Mouse (Mus musculus) monocyte, adult 2 months (primary cell): ENCODE results near the gene Itgb1bp2.
"Not testable (repeated sequence)": the region's sequence is repeated elsewhere in the genome, so short reads cannot be mapped to it uniquely, and the experiment has no call there.

Experiments used
- DNase-seq, 2 experiments: peaks; one replicate each; pipeline ENCODE4 v3.0.0; 2022; ENCODE audit warnings: low spot score in 2 of 2, low read depth in 1 of 2

The Itgb1bp2 gene

DNA sequence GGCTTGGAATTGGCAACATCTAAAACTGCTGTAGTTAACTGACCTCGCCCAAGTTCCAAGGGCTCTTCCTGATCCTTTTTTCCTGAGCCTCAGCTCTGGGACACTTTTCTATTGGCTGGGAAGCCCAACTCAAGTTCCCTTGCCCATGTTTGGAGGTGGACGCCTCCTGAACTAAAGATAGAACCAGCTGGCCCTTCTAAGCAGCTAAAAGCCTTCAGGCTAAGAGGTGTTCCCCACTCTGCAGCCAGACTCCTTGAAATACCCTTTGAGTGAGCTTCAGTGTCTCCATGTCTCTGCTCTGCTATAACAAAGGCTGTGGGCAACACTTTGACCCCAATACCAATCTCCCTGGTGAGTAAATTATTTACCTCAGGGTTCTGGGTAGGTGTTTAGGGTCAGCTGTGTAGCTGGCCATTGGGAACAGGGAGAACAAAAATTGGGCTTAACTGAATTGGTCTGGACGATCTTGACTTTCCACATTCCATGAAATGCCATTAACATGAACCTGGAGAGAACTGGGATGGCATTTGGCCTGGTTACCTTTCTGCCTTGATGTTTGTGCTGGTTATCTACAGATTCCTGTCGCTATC is at the start of gene Itgb1bp2:
Gene Itgb1bp2 (plus strand): TSS at position 203 of the 590 bp plus-strand sequence.
- no peak for DNase-seq

DNA sequence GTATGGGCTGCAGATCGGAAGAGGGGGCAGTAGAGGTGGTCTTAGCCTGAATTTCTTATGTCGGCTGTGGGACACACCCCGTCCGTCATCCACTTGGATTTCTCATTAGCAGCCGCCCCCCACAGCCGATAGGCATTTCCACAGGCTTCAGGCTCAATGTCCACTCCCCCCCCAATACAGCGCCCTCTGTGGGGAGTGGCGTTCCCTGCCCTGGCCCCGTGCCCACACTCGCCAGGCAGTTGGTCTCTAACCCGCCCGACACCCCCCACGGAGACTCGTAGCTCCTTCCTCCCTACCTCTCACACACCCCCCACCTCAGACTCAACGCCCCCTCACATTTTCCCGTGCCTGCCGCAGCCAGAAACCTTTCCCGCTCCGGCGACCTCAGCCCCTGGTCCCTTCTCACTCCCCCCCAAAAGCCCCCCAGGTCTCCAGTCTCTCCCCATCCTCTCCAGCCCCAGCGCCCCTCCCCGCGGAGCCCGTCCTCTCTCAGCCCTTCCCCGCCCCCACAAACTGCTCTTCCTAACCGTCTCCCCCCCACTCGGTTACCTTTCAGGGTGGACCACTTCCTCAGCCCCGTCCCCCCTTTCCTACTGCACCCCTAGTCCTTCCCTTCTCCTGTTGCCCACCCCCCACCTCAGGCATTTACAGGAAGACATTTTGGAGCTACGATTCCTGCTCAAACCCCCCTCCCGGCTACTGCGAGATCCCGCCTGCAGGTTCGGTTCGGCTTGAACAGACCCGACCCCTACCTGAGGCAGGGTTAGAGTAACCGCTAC is 29.8 kb upstream of the Itgb1bp2 start:
- no peak for DNase-seq

DNA sequence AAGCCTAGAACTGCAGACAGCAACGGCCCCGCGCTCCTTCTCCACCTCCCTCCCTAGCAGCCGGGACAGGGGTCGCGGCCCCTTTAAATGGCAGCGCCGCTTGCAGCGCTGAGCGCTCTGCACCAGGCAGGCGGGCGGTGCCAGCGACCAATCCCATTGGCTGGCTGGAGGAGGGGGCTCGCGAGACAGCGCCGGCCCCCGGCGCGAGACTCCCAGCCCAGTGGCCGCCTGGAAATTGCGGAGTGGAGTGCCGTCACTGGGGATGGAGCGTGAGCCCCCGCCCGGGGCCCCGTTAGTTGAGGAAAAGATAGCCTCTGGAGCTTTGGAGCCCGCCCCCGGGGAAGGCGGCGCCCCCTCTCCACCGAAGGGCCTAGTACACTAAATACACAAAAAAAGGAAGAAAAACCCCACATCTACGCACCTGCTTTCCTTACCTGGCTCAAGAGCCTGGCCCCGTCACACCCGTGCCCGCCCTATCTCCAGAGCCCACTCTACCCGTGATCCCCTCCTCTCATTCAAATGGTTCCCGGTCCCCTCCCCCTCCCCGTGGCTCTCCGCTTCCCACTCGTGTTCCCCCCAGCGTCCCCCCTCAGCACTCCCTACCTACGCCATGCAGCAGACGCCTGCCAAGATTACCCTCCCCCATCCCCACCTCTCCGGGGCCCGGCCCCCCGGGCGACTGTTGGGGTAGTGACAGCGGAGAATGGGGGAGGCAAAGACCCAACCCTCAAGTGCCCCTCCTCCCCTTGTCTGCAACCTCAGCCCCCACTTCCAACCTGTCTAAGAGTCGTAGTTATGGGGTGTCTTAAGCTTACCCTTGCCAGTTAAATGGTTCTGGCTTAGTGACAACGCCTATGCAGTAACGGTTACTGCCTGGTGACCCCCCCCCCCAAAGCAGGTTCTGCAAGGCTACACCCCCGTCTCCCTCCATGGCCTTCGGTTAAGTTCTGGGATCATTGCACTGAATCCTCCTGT is 28.9 kb upstream of the Itgb1bp2 start:
- DNase-seq: peak; percentile 33 to 48

DNA sequence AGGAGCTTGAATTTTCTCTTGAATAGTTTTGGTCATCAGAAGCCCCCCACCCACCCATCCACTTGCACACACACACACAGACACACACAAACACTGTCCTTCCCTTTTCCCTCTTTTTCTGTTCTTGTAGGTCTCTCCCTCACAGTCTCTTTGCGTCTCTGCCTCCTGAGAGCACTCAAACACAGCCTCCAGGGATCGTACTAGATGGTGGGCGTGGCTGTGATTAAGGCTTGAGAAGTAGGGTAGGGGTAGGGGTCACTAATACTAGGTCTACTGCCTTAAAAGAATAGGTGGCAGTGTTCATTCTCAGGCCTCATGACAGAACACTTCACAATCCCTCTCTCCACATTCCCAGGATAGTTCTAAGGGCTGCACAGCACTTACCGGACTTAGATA is 28.2 kb upstream of the Itgb1bp2 start, which contains the start of gene Zmym3:
Gene Zmym3 (minus strand): TSS at position 150 of the 396 bp plus-strand sequence.
- DNase-seq: no peak

DNA sequence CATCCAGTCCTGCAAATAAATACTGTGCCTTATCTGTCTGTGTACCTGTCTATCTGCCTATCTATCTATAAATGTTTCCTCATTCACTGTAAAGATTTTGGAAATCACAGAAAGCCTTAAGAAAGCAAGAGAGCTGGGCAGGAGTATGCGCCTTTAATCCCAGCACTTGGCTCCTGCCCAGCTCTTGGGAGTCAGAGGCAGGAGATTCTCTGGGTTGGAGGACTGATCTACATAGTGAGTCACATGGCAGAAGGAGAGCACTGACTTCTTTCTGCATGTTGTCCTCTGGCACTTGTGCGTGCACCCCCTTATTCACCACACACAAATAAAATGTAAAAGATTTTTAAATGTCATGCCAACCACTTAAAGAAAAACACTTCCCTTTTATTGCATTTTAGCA is 25.4 kb upstream of the Itgb1bp2 start:
- no peak for DNase-seq

DNA sequence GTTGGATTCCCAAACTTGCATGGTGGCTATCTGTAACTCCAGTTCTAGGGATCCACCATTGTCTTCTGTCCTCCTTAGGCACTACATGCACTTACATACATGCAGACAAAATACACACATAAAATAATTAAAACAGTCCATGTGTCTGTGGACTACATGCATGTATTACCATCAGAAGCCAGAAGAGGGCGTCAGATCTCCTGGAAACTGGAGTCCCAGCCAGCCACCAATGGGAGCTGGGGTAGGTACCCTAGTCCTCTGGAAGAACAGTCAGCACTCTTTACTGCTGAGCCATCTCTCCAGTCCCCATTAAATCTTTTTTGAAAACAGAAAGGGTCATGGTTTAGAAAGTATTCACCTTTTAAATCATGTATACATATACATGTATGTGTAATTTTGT is 21.1 kb upstream of the Itgb1bp2 start:
- DNase-seq: no peak

DNA sequence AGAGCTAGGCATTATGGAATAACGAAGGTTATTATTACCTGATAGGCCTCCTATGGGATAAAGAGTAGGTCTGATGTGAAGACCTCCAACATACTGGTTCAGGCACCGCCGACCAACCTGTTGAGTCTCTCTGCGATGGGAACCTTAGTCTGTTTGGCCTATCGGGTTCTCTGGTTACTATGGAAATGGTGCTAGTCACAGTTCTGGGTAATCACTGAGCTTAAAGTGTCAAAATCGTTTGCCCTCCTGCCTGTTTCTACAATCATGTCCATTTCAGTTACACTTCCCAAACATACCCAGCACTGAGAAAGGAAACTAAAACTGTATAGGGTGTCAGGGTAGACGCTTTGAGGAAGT is 20.1 kb upstream of the Itgb1bp2 start:
- DNase-seq: no peak

DNA sequence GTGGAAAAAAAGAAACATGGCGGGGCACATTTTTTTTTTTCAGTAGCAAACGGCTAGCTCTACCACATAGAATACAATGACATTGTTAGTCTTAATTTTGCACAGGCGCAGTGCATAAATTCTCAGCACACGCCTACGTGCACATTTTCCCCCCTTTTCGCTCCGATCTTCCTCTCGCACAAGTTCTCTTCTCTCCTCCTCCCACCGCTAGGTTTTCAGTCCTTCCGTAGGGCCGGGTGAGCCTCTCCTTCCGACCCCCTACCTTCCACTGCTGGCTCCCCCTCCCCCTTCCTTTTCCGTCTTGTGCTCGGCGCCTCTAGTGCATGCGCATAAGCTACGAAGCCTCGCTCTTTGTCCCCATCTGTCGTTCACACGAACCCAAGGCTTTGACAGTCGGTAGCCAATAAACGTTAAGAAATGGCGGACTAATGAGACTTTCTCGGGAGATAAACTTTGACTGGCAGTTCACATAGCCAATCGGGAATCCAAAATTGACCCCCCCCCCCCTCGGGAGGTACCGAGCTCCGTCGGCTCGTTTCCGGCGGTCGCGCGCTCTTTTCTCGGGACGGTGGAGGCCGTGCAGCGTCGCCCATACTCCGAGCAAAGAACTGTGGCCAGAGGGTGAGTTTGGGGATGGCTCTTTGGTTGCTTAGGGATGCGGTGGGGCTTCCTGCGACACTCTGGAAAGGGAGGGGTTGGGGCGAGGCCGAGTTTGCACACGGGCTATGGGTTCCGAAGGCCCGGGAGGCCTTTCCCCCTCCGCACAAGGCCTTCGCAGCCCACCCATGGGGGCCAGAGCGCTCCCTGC is 19.5 kb upstream of the Itgb1bp2 start, which contains the start of gene Nono:
Gene Nono (plus strand): TSS at position 177 of the 808 bp plus-strand sequence.
- peak; percentile 35 to 59 for DNase-seq

DNA sequence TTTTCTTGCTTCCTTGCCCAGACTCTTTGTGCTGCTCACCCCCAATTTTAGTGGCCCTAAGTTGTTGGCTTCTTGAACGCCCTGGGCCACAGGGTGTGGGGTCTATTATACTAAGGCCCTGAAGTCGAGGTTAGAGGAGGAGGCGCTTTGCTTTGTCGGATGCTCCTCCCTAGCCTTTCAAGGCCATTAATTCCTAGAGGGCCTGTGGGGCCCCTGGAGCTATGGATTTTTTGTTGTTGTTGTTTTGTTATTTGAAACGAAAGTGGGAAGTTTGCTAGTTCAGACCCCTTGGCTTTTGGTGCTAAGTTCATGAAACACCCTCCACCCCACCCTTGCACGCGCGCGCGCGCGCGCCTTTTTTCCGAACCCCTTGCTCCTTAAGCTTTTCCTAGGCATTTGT is 18.9 kb upstream of the Itgb1bp2 start:
- no peak for DNase-seq

DNA sequence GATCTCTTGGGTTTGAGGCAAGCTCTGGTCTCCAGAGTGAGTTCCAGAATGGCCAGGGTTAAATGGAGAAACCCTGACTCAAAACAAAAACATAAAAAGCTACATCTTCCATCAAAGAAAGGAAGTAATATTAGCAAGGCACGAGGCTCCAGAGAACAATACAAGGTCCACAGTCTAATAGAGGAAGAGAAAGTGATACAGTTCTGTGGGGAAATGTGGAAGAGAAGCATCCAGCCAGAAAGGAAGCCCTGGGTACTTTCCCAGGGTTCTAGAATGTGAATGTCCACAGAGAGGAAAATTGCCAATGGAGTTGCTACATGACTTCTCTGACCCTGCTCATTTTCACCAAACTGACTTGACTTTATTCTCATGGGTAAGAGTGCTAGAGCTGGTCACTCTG is 2.3 kb downstream of the Itgb1bp2 start:
- DNase-seq: no peak

DNA sequence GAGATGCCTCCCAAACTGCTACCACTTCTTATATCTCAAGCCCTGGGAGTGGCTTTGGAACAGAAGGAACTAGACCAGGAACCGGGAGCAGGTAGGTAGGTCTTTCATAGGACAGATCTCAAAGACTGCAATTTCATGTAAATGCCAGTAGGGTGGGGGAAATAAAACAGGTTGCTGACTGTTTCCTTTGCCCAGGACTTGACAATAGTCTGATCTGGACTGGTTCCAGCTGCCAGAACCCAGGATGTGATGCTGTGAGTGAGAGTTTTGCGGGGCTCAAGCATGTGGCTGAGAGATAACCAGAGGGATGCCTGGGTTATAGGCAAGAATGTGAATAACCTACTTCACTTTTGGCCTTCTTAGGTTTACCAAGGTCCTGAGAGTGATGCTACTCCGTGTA is 2.7 kb downstream of the Itgb1bp2 start:
- DNase-seq: no peak

DNA sequence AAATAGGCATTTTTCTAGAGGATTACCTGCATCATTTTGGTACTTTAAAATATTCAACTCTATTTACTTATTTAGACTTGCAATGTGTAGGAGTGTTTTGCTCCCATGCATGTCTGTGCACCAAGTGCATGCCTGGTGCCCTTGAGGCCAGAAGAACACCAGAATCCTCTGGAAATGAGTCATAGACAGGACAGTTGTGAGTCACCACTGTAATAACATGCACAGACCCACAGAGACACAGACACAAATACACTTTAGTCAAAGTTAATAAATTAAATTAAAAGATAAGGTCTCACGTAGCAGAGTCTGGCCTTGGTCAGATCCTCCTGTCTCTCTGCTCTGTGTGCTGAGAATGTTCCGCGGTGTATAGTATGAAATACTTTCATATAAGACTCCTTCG is 23.3 kb downstream of the Itgb1bp2 start:
- DNase-seq: no peak

DNA sequence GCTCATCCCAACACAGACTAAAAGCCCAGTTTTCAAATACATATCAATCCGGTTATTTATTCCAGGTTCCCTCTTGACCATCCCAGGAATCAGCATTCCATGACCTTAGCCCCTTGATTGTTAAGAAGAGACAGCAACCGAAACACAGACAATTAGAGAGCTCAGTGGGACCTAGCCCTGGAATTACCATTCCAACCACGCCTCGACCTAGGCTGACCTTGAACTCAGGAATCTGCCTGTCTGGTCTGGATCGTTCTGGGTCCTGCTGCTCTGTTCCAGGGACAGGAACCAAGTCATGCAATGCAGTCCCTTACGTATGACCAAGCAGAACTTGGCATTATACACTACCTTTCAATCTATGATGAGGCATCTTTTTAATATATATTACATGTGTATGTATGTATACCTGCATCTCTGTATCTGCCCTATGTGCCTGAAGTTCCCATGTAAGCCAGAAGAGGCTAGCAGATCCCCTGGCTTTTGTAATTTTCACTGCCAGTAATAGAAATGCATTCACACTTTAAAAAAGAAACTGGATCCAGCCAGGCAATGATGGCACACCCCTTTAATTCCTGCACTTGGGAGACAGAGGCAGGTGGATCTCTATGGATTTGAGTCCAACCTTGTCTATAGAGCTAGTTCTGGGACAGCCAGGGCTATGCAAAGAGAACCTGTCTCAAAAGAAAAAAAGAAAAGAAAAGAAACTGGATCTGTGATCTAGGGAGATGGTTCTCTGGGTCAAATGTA is 32.9 kb downstream of the Itgb1bp2 start:
- no peak for DNase-seq

DNA sequence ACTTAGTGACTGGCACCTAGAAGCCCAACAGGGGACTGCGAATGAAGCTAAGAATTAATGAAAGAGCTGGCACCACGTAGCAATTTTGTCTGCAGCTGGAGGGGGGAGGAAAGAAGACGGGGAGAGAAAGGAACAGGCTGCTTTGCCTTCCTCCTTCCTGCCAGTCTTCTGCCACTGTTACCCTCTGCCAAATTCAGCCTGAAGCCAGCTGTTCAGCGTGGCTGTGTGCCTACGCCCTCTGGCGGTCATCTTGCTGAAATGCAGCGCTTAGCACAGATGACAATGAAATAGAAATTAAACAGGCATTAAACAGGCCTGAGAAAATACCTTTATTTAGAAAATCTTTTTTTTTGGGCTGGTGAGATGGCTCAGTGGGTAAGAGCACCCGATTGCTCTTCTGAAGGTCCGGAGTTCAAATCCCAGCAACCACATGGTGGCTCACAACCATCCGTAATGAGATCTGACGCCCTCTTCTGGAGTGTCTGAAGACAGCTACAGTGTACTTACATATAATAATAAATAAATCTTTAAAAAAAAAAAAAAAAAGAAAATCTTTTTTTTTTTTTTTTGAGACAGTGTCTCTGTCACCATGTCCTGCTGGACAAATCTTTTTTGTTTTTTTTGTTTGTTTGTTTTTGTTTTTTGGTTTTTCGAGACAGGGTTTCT is 37.7 kb downstream of the Itgb1bp2 start:
- DNase-seq: not testable (repeated sequence)
